Mouse (Mus musculus): ENCODE data around the gene Dnajc3. TPM values are rescaled to one million over a fixed set of nuclear protein-coding genes. Genes with fewer than 3 reads are reported as not detected.

Dnajc3 gene
- polyA plus RNA-seq, 1 experiment from 2014 or later = 44.3 TPM

Other genes starting within 250 kb of the Dnajc3 start
- gene Abcc4, start 231.8 kb upstream of the Dnajc3 start, polyA plus RNA-seq (2016; fragmentation: Nextera tagmentation; extraction: Ambion mirVana) = 1.9 TPM in 2 replicates
- 0.15 and 0.70 TPM in 2 replicates for gene Cldn10, start 150.1 kb upstream of the Dnajc3 start, polyA plus RNA-seq (2016; fragmentation: Nextera tagmentation; extraction: Ambion mirVana)
- gene Dzip1, start 12.5 kb upstream of the Dnajc3 start, polyA plus RNA-seq (2016; fragmentation: Nextera tagmentation; extraction: Ambion mirVana) = 8.8 and 15.3 TPM in 2 replicates
- gene Uggt2, start 161.5 kb downstream of the Dnajc3 start, polyA plus RNA-seq (2016; fragmentation: Nextera tagmentation; extraction: Ambion mirVana) = 11.2 and 11.6 TPM in 2 replicates
- gene Hs6st3, start 200.4 kb downstream of the Dnajc3 start, polyA plus RNA-seq (2016; fragmentation: Nextera tagmentation; extraction: Ambion mirVana) = 0.18 TPM in 1 of 2 replicates, not detected in the other